Mouse (Mus musculus) liver, embryonic 11.5 days (tissue): ENCODE data around the gene Slc5a5. TPM values are rescaled to one million over a fixed set of nuclear protein-coding genes. Genes with fewer than 3 reads are reported as not detected.

ENCODE experiments used
- ATAC-seq: fragments of 200-750 bp; cut with Nextera tagmentation; replicated peaks from 2 replicates; pipeline ENCODE4 v1.8.0; 2017; ENCODE audit warnings: moderate number of reproducible peaks, mild to moderate bottlenecking, moderate TSS enrichment, moderate library complexity; ENCODE audit not compliant: low FRiP score
- DNase-seq: peaks from one replicate; pipeline ENCODE4 v3.0.0-alpha.2; 2017; ENCODE audit warnings: low spot score
- H3K27ac ChIP-seq: fragments of 300-500 bp; sonication (generic); 2 replicates; pipeline ENCODE4 v1.5.1; 2014; ENCODE audit warnings: mild to moderate bottlenecking, low read depth, low read length, control low read depth
- H3K27me3 ChIP-seq: fragments of 300-500 bp; sonication (generic); replicated peaks from 2 replicates; pipeline ENCODE4 v1.6.1; 2014; ENCODE audit warnings: low read length, mixed read lengths; ENCODE audit not compliant: control insufficient read depth, insufficient read depth
- H3K36me3 ChIP-seq: fragments of 300-500 bp; sonication (generic); 2 replicates; pipeline ENCODE4 v1.6.1; 2014; ENCODE audit warnings: mild to moderate bottlenecking, low read length, moderate library complexity, mixed read lengths; ENCODE audit not compliant: control insufficient read depth, insufficient read depth
- H3K4me1 ChIP-seq: fragments of 300-500 bp; sonication (generic); replicated peaks from 2 replicates; pipeline ENCODE4 v1.6.1; 2014; ENCODE audit warnings: low read length, mixed read lengths; ENCODE audit not compliant: control insufficient read depth, insufficient read depth
- H3K4me2 ChIP-seq: fragments of 300-500 bp; sonication (generic); 2 replicates; pipeline ENCODE4 v1.6.1; 2014; ENCODE audit warnings: mild to moderate bottlenecking, control low read depth, moderate library complexity
- H3K4me3 ChIP-seq: fragments of 300-500 bp; sonication (generic); 2 replicates; pipeline ENCODE4 v1.5.1; 2014; ENCODE audit warnings: low read depth, low read length, control low read depth
- H3K9ac ChIP-seq: fragments of 300-500 bp; sonication (generic); 2 replicates; pipeline ENCODE4 v1.6.1; 2014; ENCODE audit warnings: low read depth, low read length, control low read depth
- H3K9me3 ChIP-seq: fragments of 300-500 bp; sonication (generic); 2 replicates; pipeline ENCODE4 v1.6.1; 2016; ENCODE audit warnings: low read length, inconsistent platforms, mixed read lengths; ENCODE audit not compliant: control insufficient read depth
- WGBS: fragments of 180-500 bp; shearing (Covaris S2); extraction: QIAGEN DNeasy Blood & Tissue Kit; methylation state at CpG from one replicate; pipeline ENCODE4 v1.1.7; 2014; 5-methylcytosine and 5-hydroxymethylcytosine counted together
- polyA plus RNA-seq: library from polyadenylated mRNA; unstranded; fragments of >200 nt; fragmentation: Nextera tagmentation; extraction: Ambion mirVana; gene quantifications from 2 replicates; pipeline ENCODE4 v1.2.1, GENCODE M21; 2014

The Slc5a5 gene
- polyA plus RNA-seq, 1 experiment from 2014 or later, result 0.34 TPM

- Histone ChIP-seq H3K36me3 (no peaks in the 10 kb centered on the region), H3K27me3 (no peaks in the 10 kb centered on the region), H3K27ac (no peak overlapping the region), H3K4me2 (no peak overlapping the region), H3K9me3 (no peaks in the 10 kb centered on the region), H3K4me3 (no peak overlapping the region), H3K4me1 (peaks cover 6% of the 10 kb centered on the region; the same call in 1 of the 2 replicates), H3K9ac (no peak overlapping the region)
- no peak for ATAC-seq
- no peak for DNase-seq
- 25% methylated on average over 11 of the region's 11 CpGs for WGBS
Observed at GRCm38 (mm10) chr8:70880546-70880945, 12.0 kb downstream of the Slc5a5 start.

GRCm38 (mm10) chr8:70880126-70880525 is 12.4 kb downstream of the Slc5a5 start:
- Histone ChIP-seq H3K4me3 (no peak overlapping the region), H3K4me1 (peaks cover 6% of the 10 kb centered on the region; the same call in 1 of the 2 replicates), H3K9ac (no peak overlapping the region), H3K27me3 (no peaks in the 10 kb centered on the region), H3K4me2 (no peak overlapping the region), H3K27ac (no peak overlapping the region), H3K36me3 (no peaks in the 10 kb centered on the region), H3K9me3 (no peaks in the 10 kb centered on the region)
- ATAC-seq (no peak), DNase-seq (no peak)
- WGBS, result 17% methylated on average over 4 of the region's 4 CpGs

- H3K4me3 ChIP-seq, result no peak overlapping the region
- H3K9ac ChIP-seq, result no peak overlapping the region
- no peaks in the 10 kb centered on the region for H3K27me3 ChIP-seq
- no peak overlapping the region for H3K27ac ChIP-seq
- H3K4me2 ChIP-seq, result no peak overlapping the region
- no peaks in the 10 kb centered on the region for H3K36me3 ChIP-seq
- DNase-seq (no peak), ATAC-seq (no peak)
- no peaks in the 10 kb centered on the region for H3K9me3 ChIP-seq
- peaks cover 6% of the 10 kb centered on the region; the same call in 1 of the 2 replicates for H3K4me1 ChIP-seq
- 62% methylated on average over 4 of the region's 4 CpGs for WGBS
Observed at GRCm38 (mm10) chr8:70879500-70879899, 13.1 kb downstream of the Slc5a5 start.

GRCm38 (mm10) chr8:70878178-70878577 is 14.4 kb downstream of the Slc5a5 start:
- H3K36me3 ChIP-seq, result no peaks in the 10 kb centered on the region
- H3K27me3 ChIP-seq, result no peaks in the 10 kb centered on the region
- ATAC-seq, result no peak
- H3K4me1 ChIP-seq, result peaks cover 6% of the 10 kb centered on the region; the same call in 1 of the 2 replicates
- no peak for DNase-seq
- no peak overlapping the region for H3K9ac ChIP-seq
- H3K4me2 ChIP-seq, result no peak overlapping the region
- H3K27ac ChIP-seq, result no peak overlapping the region
- no peak overlapping the region for H3K4me3 ChIP-seq
- H3K9me3 ChIP-seq, result no peaks in the 10 kb centered on the region
- 46% methylated on average over 2 of the region's 2 CpGs for WGBS

GRCm38 (mm10) chr8:70876382-70876781 is 16.2 kb downstream of the Slc5a5 start:
- H3K4me3 ChIP-seq, result no peak overlapping the region
- peaks cover 8% of the 10 kb centered on the region; the same call in 1 of the 2 replicates for H3K4me1 ChIP-seq
- H3K4me2 ChIP-seq, result no peak overlapping the region
- no peaks in the 10 kb centered on the region for H3K9me3 ChIP-seq
- H3K36me3 ChIP-seq, result no peaks in the 10 kb centered on the region
- no peak for DNase-seq
- H3K27me3 ChIP-seq, result no peaks in the 10 kb centered on the region
- no peak overlapping the region for H3K27ac ChIP-seq
- no peak for ATAC-seq
- 51% methylated on average over 4 of the region's 4 CpGs for WGBS
- no peak overlapping the region for H3K9ac ChIP-seq

GRCm38 (mm10) chr8:70874441-70874840 is 18.1 kb downstream of the Slc5a5 start:
- H3K27me3 ChIP-seq, result no peaks in the 10 kb centered on the region
- 88% methylated on average over 13 of the region's 13 CpGs for WGBS

GRCm38 (mm10) chr8:70873364-70873985 is 19.1 kb downstream of the Slc5a5 start, which contains the start of gene Ccdc124:
TSS of gene Ccdc124 (minus strand) at chr8:70873935.
- peak within 1 kb of the TSS; percentile 75 for H3K27ac ChIP-seq
- peak within 1 kb of the TSS; percentile 87 for H3K4me3 ChIP-seq
- H3K4me1 ChIP-seq, result peaks cover 18% of the 10 kb centered on the region
- H3K36me3 ChIP-seq, result no peaks in the 10 kb centered on the region
- ATAC-seq (peak; percentile 88), DNase-seq (peak; percentile 95)
- under 1% methylated on average over 44 of the region's 46 CpGs for WGBS
- peak within 1 kb of the TSS; percentile 93 for H3K4me2 ChIP-seq
- H3K9ac ChIP-seq, result peak within 1 kb of the TSS; percentile 76
- no peaks in the 10 kb centered on the region for H3K27me3 ChIP-seq
- no peaks in the 10 kb centered on the region for H3K9me3 ChIP-seq

More at GRCm38 (mm10) chr8:70874441-70874840, 18.1 kb downstream of the Slc5a5 start:
- Histone ChIP-seq H3K36me3 (no peaks in the 10 kb centered on the region), H3K9me3 (no peaks in the 10 kb centered on the region), H3K27ac (no peak overlapping the region), H3K4me2 (no peak overlapping the region), H3K9ac (no peak overlapping the region; the same call in 1 of the 2 replicates), H3K4me3 (no peak overlapping the region), H3K4me1 (peaks cover 8% of the 10 kb centered on the region)
- ATAC-seq (no peak), DNase-seq (no peak)

GRCm38 (mm10) chr8:70872643-70873363 is 19.8 kb downstream of the Slc5a5 start:
- H3K9ac ChIP-seq, result peak overlapping the region; percentile 76
- H3K4me2 ChIP-seq, result peak overlapping the region; percentile 93
- peak overlapping the region; percentile 75 for H3K27ac ChIP-seq
- ATAC-seq, result no peak
- DNase-seq, result no peak
- no peaks in the 10 kb centered on the region for H3K27me3 ChIP-seq
- 3% methylated on average over 31 of the region's 31 CpGs for WGBS
- no peaks in the 10 kb centered on the region for H3K9me3 ChIP-seq
- no peaks in the 10 kb centered on the region; the same call in 1 of the 2 replicates for H3K36me3 ChIP-seq
- H3K4me3 ChIP-seq, result peak overlapping the region; percentile 87
- peaks cover 23% of the 10 kb centered on the region for H3K4me1 ChIP-seq
